Mouse (Mus musculus) CD4-positive, CD25-positive, alpha-beta regulatory T cell, adult 4 months (primary cell): Measurements from ENCODE around the gene Hoxb3. TPM values are rescaled to one million over a fixed set of nuclear protein-coding genes. Genes with fewer than 3 reads are reported as not detected.

Experiments used
- ATAC-seq: one replicate; pipeline ENCODE4 v1.8.0; 2017
- polyA plus RNA-seq, 2 experiments: library from polyadenylated mRNA; unstranded; fragments of 100-300 nt; shearing (Covaris generic); gene quantifications; one replicate each; pipeline ENCODE4 v1.2.1; 2017

Hoxb3 gene
- polyA plus RNA-seq, 2 experiments from 2014 or later = 0.22 to 0.56 TPM

DNA sequence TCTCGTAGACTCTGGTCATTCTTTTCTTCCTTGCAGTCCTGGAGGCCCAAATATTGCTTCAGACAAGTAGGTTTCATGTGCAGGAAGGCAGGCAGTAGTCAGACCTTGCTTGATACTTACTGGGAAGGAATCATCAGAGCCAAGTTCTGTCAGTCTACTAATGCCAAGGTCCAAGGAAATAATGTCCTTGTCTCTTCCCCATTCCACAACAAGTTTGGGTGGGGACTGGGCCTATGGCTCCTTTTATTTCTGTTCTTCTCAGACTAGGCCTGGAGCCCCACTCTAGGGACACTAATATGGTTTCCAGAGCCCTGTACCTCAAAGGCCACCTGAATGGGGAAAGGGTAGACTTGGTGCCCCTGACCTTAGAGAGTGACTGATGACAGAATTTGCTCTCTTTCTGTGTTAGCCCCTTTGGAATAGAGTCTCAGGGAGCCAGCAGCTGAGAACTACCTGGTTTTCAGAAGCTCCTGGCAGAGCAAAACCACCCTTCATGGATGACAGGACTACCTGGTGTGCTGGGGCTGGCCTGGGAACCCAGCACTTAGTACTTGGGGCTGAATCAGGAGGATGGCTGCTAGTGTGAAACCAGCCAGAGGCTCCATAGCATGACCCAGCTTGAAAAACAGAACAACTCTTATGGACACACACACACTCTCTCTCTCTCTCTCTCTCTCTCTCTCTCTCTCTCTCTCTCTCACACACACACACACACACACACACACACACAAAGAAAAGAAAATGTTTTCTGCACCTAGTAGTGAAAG is 34.5 kb upstream of the Hoxb3 start:
- no peak for ATAC-seq

DNA sequence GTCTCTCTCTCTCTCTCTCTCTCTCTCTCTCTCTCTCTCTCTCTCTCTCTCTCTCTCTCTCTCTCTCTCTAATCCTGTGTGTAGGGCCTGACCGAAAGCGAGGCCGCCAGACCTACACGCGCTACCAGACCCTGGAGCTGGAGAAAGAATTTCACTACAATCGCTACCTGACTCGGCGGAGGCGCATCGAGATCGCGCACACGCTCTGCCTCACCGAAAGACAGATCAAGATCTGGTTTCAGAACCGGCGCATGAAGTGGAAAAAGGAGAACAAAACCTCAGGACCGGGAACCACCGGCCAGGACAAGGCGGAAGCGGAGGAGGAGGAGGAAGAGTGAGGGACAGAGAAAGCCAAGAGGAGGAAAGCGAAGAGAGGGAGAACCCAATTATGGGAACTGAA is 33.8 kb upstream of the Hoxb3 start:
- no peak for ATAC-seq

DNA sequence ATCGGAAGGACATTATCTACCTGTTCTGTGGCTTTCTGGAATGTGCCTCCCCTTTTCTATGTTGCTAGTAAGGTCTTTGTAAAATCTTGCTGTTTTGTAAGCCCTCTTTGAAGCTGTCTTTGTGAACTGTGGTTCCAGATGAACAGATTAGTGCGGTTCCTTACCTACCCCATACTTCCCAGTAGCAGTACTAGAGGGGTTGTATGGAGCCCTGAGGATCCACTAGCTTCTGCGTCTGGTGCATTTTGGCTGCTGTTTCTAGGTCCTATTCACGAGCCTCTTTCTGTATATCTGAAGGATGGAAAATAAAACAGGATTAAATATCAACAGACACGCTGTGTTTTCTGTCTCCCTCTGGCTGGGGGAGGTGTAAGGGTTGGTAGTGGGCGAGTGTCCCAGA is 33.3 kb upstream of the Hoxb3 start:
- ATAC-seq = no peak

DNA sequence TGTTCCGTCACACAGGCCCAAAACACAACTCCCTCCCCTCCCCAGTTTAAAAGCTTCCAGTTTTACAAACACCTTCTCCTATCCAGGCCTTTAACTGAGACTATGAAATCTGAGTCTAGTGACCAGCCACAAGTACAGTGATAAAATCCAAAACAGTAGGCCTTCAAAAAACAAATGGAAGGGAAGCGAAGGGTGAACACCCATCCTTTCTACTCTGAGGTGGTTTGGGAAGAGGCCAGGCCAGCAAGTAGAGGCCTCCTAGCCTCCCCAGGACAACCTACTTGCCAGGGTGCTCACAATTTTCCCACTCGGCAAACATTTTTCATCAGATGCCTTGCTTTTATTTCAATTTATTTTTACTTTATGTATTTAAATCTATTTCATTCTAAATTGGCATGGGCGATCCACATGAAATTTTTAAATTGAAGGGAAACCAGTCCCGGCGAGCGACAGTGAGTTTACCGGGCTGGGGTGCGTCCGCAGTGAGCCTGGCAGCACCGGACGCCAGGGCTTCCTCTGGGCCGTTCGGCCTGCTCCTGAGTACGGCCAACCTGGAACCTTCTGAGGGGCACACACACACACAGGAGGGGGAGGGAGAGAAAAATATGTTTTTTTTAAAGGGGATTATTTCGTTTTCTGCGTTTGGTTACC is 32.3 kb upstream of the Hoxb3 start:
- ATAC-seq = no peak

DNA sequence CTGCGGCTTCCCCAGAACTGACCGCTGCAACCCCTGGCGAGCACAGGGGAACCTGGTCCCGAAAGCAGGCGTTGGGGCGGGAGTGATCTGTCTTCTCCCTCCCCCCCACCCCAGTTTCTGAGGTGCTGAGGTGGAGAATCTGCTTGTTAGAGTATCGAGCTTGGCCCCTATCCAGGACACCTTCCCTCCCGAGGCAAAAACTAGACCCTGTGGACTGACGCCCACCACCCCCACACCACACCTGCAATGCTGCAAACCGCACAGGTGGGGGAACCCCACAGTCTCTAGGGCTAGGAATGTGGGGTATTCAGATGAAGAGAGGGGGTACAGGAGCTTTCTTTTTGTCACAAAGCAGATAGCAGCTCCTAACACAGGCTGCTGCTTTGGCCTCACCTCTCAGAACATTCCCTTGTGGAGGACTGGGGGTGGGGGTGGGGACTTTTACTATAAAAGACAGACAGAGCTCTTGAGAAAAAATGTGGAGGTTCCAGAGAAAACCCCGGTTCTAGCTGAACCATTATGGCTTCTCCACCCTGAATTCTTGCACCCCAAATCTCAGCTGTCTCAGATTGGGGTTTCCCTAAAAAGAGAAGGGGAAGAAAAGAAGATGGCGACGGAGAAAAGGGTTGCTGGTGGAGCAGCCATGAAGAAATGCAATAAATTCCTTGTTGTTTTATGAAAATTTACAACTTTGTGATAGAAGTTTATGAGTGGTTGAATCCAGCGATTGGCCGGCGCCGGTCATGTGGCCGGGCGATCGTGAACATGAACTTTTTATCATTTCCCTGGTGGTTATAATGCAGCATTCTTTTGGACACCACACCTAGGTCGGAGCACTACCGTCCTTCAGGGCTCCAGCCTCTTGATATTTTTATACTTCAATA is 31.2 kb upstream of the Hoxb3 start, which contains the start of gene Hoxb6:
Hoxb6 (plus strand) TSS at position 796 of the 884 bp plus-strand sequence.
- no peak for ATAC-seq

DNA sequence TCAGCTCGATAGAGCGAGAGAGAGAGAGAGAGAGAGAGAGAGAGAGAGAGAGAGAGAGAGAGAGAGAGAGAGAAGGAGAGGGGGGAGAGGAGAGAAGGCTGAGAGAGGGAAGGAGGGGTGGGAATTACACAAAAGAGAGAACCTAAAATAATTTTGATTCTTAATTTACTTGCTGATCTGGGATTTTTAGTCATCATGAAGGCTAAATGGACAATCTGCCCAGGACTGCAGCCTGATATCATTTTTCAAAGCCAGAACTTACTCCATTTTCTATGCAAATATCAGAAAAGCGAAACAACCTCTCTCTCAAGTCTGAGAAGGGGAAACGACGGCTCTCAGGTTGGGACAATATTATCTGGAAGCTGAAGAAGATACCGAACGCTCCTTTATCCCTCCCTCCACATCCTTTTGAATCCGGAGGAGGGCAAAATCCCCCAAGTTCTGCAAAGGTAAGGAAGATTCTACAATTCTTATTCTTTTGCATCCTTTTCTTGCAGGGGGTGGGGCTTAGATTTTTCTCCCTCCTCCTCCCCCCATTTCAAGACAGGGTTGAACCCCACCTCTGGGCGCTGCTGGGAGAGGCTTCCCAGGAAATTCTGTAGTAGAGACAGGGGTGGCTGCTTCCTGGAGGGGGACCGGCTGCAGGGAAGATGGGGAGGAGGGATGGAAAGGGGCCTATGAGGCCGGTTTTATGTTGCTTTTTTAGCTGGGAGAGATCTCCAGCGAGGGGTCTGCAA is 30.4 kb upstream of the Hoxb3 start:
- ATAC-seq = no peak

DNA sequence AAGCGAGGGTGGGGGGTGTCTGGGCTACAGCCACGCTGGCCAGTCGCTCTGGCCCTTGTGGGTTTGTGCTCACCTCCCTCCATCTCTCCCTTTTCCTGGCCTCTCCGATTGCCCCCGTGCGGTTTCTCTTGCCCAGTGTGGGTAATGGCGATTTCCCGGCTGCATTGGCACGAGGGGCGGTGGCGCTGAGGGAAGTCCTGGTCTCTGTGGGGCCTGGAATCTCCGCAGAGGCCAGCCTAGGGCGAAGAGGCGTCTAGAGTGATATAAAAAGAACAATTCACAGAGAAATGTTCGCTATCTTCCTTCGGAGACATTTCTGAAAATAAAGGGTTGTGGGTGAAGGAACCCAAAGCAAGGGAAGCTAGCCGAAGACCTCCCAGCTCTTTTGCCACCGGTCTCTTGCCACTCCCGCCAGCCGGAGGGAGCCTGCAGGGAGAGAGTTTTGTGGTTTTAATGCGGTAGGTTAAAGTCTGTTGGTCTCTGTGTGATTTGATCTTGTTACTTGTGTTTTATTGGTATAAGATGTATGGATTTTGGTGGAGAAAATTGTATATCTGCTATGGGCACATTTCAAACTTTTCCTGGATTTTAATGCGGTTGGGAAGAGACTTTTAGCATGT is 29.7 kb upstream of the Hoxb3 start:
- no peak for ATAC-seq

DNA sequence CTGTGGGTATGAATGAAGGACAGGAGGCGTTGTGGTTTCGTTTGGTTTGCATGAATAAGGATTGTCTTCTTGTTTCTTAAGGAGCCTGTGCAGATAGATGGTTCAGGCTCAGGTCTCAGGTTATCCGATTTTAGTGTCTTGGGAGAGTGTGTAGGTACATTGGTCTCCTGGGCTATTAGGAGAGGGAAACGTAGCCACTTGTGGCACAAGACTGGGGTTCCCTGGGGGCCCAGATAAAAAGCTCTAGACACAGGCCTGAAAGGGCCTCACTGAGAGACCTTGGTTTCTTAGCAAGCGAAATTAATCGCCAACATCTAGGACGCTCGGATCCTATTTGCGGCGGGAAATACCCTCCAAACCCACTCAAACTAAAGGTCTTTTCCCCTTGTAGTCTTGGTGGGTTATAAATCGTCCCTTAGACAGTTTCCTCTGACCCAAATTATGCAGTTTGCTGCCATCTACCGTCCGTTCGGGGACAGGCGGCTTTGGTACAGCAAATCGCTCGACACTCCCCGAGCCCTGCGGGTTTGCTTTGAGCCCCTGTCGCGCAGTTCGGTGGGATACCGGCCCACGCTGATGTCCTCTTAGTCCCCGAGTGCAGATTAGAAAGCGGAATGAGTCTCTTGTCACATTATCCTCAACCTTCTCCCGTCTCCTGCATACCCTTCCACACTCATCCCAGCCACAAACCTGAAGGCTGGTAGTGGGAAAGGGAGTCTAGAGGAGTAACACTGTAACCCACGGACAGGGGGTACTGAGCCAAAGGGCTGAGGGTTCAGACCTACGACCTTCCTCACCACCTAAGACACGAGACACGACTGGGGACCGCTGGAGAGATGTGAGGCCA is 28.7 kb upstream of the Hoxb3 start:
- peak; percentile 73 for ATAC-seq

DNA sequence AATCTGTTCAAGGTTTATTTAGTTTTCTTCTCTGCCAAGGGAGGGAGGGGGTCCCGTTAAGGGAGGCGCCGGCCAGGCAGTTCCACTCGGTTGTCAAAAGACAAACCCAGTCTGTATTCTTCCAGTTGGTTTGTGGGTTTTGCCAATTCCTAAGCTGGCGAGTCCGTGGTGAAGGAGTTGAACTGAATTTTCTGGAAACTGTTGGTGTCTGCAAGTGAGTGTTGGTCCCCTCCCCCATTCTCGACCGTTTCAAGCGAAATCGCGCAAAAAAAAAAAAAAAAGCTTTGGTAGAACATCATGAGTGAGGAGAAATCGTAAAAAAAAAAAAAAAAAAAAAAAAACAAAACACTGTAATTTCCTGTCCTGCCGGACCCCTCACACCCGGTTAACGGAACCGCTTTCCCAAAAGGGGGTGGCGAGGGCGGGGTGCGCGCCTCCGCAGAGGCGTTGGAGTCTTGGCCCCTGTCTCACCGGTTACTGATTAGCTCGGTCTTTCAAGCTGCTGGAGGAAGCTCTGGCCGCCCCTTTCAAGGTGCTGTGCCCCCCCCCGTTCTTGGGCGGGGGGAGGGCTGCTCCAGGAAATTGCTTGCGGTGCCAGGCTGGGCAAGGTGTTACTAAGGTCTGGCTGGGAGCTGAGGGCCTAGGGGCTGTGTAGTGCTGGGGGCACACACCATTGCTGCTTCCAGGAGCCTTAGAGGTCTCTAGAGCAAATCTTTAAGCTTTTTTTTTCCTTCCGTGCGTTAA is 27.9 kb upstream of the Hoxb3 start:
- peak; percentile 8 for ATAC-seq

DNA sequence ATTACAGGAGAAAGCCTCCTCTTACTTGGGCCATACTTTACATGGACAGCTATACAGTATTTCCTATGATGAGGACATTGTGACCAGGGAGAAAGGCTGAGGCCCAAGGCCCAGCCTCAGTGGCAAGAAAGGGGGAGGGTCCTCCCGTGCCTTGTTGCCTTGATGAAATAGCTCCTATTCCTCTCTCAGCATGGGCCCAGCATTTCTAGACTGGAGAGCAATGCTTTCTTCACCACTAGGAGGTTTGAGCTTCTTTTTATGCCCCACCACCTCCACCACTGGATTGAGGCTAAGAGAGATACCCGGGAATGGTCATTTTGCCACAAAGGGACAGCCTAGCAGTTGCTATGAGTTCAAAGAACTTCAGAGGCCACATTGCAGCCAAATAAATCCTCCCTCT is 26.1 kb upstream of the Hoxb3 start:
- ATAC-seq = no peak

DNA sequence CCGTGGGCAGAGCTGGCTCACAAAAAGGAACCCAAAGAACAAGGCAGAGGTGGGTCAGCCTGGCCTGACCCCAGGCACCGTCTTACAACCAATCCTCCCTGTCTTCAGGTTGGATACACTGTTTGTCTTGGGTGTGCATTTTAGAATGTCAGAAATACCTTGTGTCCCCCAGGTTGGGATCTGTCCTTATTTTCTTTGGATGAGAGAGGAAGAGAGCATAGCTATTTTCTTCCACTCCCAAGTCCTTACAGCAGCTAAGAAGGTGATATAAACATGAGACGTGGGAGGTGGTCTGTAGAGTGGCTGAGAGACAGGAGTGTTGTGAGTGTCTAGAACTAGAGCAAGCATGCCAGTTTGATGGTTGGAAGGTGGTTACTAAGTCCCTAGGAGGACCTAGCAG is 25.7 kb upstream of the Hoxb3 start:
- ATAC-seq = no peak

DNA sequence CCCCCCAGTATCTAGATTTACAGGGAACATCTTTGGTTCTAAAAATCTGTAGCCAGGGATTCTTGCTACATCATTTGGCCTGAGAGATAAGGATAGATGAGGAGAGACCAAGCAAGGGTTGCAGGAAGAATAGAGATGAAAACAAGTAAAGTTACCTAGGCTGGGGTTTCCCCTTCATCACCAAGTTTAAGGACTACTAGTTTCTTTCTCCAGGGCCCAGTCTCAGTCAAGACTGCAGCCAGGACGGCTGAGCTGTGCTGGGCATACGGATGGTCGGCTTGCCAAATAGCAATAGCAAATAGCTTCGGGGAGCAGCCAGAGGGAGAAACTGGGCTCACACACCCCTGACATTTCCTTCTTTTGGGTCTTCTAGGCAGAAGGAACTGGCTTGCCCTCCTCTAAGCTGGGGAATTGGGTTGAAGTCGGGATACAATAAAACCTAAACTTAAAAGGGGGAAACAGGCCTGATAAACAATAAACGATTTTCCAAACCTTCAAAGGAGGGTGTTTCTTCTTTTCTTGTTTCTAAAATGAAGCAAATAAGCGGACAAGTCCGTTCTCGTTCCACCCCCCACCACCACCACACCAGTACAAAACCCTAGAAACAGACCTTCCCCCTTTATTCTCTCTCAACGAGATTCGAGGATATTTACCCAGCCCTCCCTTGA is 25.0 kb upstream of the Hoxb3 start:
- no peak for ATAC-seq

DNA sequence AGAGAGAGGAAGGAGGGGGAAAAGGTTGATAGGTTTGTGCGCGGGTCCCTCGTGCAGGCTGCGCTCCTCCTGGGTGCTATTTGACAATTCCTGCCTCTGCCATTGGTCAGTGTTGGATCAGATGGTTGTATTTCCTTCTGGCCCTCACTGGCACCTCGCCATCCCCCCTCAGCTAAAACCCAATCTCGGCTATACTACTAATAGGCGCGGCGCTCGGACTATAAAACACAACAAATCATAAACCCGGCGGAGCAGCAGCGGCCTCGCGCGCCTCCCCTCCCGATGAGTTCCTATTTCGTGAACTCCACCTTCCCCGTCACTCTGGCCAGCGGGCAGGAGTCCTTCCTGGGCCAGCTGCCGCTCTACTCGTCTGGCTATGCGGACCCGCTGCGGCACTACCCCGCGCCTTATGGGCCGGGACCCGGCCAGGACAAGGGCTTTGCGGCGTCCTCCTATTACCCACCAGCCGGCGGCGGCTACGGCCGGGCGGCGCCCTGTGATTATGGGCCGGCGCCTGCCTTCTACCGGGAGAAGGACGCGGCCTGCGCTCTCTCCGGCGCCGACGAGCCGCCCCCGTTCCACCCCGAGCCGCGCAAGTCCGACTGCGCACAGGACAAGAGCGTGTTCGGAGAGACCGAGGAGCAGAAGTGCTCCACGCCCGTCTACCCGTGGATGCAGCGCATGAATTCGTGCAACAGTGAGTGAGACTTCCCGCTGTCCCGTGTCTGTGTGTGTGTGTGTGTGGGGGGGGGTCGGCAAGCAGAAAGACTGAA is 24.0 kb upstream of the Hoxb3 start:
- no peak for ATAC-seq

DNA sequence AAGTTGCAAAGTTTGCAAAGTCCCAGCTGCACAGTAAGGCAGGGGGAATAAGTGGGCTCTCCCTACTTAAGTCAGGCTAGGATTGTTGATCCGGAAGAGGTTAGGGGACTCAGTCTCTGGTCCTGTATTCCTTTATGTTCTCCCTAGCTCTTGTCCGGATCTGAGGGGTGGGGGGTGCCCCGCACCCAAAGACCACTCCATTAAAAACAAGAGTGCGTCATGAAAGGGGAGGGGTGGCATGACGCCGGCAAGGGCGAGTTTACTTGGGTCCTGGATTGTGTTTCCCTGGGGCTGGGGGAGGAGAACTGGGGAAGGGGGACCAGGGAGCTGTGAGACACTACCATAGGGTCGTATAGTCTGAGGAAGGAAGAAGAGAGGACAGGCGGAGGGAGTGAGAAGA is 23.3 kb upstream of the Hoxb3 start:
- no peak for ATAC-seq

DNA sequence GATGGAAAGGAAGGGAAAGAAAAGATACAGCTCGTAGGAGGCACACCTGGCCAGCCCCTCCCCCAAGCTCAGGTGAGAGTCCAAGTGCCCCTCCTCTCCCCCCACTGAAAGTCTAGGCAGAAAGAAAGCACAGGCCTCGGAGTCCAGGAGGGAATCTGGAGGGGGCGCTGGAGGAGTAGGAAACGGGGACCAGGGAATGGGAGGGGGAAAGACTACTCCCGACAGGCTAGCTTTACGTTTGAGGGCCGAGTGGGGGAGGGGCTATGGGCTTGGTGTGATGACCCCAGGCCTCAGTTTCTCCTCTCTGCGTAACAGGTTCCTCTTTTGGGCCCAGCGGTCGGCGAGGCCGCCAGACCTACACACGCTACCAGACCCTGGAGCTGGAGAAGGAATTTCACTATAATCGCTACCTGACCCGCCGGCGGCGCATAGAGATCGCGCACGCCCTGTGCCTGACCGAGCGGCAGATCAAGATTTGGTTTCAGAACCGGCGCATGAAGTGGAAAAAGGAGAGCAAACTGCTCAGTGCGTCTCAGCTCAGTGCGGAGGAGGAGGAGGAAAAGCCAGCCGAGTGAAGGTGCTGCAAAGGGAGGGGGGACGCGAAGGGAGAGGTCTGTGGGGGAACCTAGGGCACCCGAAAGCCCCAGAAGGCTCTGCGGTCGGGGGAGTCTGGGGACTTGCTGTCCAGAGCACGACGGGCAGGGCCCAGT is 22.6 kb upstream of the Hoxb3 start:
- ATAC-seq = no peak

DNA sequence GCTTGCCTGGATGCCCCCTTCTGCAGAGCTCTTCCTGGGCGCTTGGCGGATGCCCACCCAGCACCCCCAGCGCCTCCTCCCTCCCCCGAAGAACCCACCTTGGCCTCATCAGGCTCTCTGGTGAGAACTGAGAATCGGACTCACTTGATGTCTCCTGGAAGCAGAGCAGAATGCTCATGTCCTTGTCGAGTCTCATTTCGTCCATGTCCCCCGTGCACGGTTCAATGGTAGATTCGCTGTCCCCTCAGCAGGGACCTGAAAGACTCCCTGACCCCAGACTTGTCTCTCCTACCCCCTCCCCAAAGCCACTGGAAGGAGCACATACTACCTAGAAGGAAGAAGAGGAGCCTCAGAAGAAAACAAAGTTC is 22.1 kb upstream of the Hoxb3 start:
- ATAC-seq = no peak

DNA sequence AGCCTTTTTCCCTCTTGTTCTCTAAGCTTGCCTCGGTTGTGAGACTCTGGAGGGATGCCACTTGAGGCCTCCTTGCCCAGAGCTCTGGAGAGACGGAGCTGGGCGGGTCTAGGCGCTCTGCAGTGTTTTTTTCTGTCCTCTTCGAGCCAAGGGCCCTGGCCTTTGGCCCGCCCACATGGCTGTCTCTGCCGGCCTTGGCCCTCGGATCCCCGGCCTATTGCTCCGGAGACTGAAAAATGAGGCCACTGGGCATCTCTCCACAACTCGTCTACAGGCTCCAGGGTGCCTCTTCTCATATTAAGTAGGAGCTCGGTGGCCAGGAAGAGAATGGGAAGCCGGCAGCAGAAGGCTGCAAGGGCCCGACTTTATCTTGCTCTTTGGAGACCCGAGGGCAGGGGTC is 21.3 kb upstream of the Hoxb3 start:
- no peak for ATAC-seq

DNA sequence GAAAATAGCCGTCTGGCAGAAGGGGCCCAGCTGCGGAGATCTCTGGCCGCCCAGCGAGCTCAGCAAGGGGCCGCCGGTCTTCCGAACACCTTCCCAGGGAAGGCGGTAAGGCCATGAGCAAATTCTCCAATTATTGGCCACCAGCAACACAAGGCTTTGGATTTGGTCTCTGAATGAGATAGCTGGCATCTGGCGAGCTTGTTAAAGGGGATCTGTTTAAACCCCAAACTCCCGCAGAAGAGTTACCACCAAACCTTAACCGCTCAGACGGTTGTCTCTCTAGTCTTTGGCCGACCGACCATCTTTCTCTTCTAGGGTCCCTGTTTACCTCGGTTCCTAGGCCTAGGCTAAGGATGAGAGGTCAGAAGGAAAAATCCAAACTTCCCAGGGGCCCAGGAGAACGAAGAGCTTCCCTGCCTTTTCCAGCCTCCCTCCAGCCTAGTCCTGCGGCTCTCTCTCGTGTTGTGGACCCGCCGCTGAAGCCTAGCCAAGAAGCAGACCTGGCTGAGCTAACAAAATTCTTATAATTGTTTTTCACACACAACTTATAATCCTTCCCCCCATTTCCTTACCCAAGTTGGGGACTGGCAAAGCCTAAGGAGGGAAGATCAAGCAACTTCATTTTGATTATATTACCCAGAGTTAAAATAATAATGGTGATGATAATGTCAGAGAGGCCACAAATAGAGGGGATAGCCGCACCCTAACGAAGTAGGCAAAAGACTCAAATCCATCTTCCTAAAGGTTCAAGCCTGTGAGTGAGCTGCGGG is 20.6 kb upstream of the Hoxb3 start:
- ATAC-seq = no peak
